Mouse (Mus musculus) G1E (cell line): ENCODE data around the gene Rasl2-9. TPM values are rescaled to one million over a fixed set of nuclear protein-coding genes. Genes with fewer than 3 reads are reported as not detected.

ENCODE experiments used
- ATAC-seq: 2 replicates; pipeline ENCODE4 v1.8.0; 2016; ENCODE audit warnings: mild to moderate bottlenecking; ENCODE audit not compliant: insufficient number of reproducible peaks, poor library complexity, low FRiP score, severe bottlenecking; ENCODE audit errors: extremely low read depth
- DNase-seq: peaks from one replicate; pipeline ENCODE4 v3.0.0; 2012; ENCODE audit warnings: low spot score
- H3K27me3 ChIP-seq: 2 replicates; pipeline ENCODE4 v1.6.1; 2012; ENCODE audit warnings: mild to moderate bottlenecking, low read length, inconsistent platforms; ENCODE audit not compliant: insufficient read depth
- H3K36me3 ChIP-seq: replicated peaks from 2 replicates; pipeline ENCODE3; 2012; ENCODE audit warnings: mild to moderate bottlenecking, inconsistent platforms
- H3K4me1 ChIP-seq: 2 replicates; pipeline ENCODE4 v1.6.1; 2012; ENCODE audit warnings: low read depth, low read length, inconsistent platforms, mixed read lengths; ENCODE audit not compliant: insufficient read depth
- H3K4me3 ChIP-seq: 2 replicates; pipeline ENCODE4 v1.5.1; 2012; ENCODE audit warnings: low read depth, mild to moderate bottlenecking, inconsistent platforms, low read length, moderate library complexity, mixed read lengths
- H3K9me3 ChIP-seq: replicated peaks from 2 replicates; pipeline ENCODE4 v1.6.1; 2012; ENCODE audit warnings: inconsistent platforms
- CTCF ChIP-seq: IDR thresholded peaks from 2 replicates; pipeline ENCODE4 v1.5.1; 2012; ENCODE audit warnings: low read depth, low read length, inconsistent platforms, mixed read lengths
- GATA1 ChIP-seq: IDR thresholded peaks from 2 replicates; pipeline ENCODE4 v1.6.1; 2012; ENCODE audit warnings: borderline replicate concordance, low read length, inconsistent platforms, mixed read lengths
- GATA2 ChIP-seq: IDR thresholded peaks from 2 replicates; pipeline ENCODE4 v1.6.1; 2012; ENCODE audit warnings: low read depth, low read length, inconsistent platforms, borderline replicate concordance
- POLR2AphosphoS5 ChIP-seq: IDR thresholded peaks from 2 replicates; pipeline ENCODE4 v1.6.1; 2012; ENCODE audit warnings: low read depth, low read length, inconsistent platforms; ENCODE audit not compliant: insufficient replicate concordance
- TAL1 ChIP-seq: conservative IDR thresholded peaks from 2 replicates; pipeline ENCODE4 v1.6.1; 2012; ENCODE audit warnings: low read depth, low read length, inconsistent platforms, mixed read lengths
- polyA plus RNA-seq: library from polyadenylated mRNA; stranded (reverse); fragments of >175 nt; gene quantifications from 2 replicates; pipeline ENCODE4 v1.2.3, GENCODE M21; 2012
- total RNA-seq, 2 experiments: library from RNA; stranded (forward) in 1 of 2; stranded (reverse) in 1 of 2; fragments of 200-1000 nt in 1 of 2; fragments of >200 nt in 1 of 2; fragmentation: Nextera tagmentation in 1 of 2; gene quantifications; 2 replicates each; pipeline ENCODE4 v1.2.3; 2014 to 2017

Rasl2-9 gene
- total and polyA plus RNA-seq, 3 experiments: 0.42 to 4.0 (median 2.0) TPM

DNA sequence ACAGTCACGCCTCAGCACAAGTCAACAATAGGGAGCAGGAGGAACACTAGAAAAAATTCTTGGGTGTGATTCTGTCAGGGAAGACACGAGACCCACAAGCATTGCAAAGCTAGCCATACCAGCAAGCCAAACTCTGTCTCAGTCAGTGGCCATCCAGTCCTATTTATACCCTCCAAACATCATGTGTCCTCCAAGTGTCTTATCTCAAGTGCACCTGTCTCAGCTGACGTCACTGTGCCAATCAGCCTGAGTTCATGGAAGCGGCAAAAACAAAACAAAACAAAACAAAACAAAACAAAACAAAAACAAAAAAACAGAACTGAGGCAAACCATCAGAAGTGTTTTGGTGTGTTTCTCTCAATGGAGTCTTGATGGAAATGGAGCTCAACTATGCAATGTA is 17.5 kb downstream of the Rasl2-9 start:
- Histone ChIP-seq H3K27me3 (peaks cover 7% of the 10 kb centered on the region), H3K36me3 (no peaks in the 10 kb centered on the region), H3K4me3 (no peak overlapping the region), H3K4me1 (peaks cover 3% of the 10 kb centered on the region), H3K9me3 (no peaks in the 10 kb centered on the region)
- no peak for TF ChIP-seq TAL1
- TF ChIP-seq POLR2AphosphoS5: no peak
- TF ChIP-seq CTCF: no peak
- no peak for TF ChIP-seq GATA2
- TF ChIP-seq GATA1: no peak
- DNase-seq: no peak
- no peak for ATAC-seq

DNA sequence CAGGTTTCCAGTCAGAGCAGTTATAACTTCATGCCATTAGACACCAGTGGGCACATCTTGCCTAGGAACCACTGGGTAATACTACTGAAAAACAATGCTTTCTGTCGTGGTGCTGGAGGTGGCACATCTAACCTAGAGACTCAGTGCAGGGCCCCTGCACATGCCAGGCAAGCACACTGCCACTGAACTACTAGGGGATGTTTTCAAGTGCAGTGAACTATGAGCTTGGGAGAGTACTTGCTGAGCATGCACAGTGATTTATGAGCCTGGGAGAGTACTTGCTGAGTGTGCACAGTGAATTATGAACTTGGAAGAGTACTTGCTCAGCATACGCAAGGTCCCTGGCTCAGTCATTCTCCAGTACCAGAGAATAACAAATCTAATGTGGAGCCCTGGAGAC is 23.2 kb downstream of the Rasl2-9 start:
- DNase-seq (no peak), ATAC-seq (no peak)
- Histone ChIP-seq H3K36me3 (peaks cover 30% of the 10 kb centered on the region), H3K27me3 (no peaks in the 10 kb centered on the region), H3K4me3 (no peak overlapping the region), H3K9me3 (no peaks in the 10 kb centered on the region), H3K4me1 (peaks cover 42% of the 10 kb centered on the region)
- TF ChIP-seq GATA1: no peak
- no peak for TF ChIP-seq TAL1
- no peak for TF ChIP-seq POLR2AphosphoS5
- no peak for TF ChIP-seq GATA2
- TF ChIP-seq CTCF: no peak

DNA sequence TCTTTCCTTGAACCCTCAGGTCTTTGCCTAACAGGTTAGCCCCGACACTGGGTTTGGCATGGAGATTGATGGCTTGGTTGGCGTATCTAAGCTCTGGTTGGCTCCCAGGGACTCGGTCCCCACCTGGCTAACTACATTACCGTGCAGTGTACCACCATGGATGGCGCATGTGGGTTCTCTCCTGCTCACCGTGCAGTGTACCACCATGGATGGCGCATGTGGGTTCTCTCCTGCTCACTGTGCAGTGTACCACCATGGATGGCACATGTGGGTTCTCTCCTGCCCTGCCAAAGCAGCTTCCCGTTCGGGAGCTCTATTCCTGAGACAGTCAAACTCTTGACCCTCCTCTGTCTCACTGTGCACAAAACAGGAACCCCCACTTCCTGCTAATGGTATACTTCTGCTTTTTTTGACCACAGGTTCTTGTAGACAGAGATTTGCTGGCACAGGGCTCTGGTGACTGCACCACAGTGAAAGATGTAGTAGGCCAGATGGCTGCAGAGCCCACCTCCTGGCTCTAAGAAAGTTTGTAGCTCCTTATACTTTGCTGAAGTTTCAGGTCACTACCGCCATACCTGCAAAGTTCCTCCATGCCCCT is 24.6 kb downstream of the Rasl2-9 start:
- Histone ChIP-seq H3K36me3 (peaks cover 44% of the 10 kb centered on the region), H3K9me3 (no peaks in the 10 kb centered on the region), H3K4me3 (peak overlapping the region; percentile 51; the same call in 1 of the 2 replicates), H3K4me1 (peaks cover 50% of the 10 kb centered on the region), H3K27me3 (no peaks in the 10 kb centered on the region)
- DNase-seq: peak; percentile 71
- TF ChIP-seq TAL1 (no peak), GATA2 (no peak), GATA1 (no peak), POLR2AphosphoS5 (no peak), CTCF (no peak)
- peak; percentile 84 for ATAC-seq

DNA sequence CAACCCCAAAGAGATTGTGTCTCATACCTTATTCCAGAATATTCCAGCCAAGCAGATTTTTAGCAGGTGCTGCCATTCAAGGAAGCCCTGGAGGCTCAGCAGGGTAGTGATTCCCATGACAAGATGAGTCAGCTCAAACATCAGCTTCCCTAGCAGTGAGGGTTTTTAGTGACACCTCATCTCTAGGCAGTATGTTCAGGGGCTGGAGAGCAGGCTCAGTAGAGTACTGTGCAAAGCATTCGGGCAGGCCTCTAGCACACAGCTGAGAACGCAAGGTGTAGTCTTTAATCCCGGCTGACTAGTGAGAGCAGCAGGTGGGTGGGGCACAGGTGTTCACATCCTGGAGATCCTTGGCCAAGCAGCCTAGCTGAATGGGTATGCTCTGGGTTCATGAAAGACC is 26.0 kb downstream of the Rasl2-9 start:
- H3K36me3 ChIP-seq: peaks cover 57% of the 10 kb centered on the region
- TF ChIP-seq CTCF (no peak), TAL1 (no peak), GATA2 (no peak), POLR2AphosphoS5 (no peak), GATA1 (no peak)

DNA sequence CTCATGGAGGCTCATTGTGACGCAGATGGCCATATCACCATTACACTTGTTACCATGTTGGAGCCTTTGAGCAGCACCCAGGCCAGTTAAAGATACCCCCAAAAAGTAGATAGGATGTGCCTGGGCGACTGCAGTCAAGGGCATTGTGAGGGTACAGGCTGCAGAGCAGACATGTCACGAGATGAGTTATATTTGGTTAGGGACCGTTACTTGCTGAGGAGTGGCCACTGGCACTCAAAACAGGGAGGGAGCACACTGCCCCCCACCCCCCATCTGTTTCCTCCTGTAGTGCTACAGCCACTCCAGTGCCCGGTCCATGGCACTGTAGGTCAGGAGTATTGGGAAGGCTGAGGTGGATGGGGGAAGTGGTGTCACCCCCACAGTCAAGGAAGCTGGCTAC is 27.0 kb downstream of the Rasl2-9 start:
- H3K36me3 ChIP-seq: peaks cover 68% of the 10 kb centered on the region
- ATAC-seq: no peak
- TF ChIP-seq POLR2AphosphoS5: no peak
- TF ChIP-seq TAL1: no peak
- no peak for TF ChIP-seq GATA2
- TF ChIP-seq GATA1: no peak
- TF ChIP-seq CTCF: no peak

More for the DNA sequence above, 26.0 kb downstream of the Rasl2-9 start:
- DNase-seq: no peak
- Histone ChIP-seq H3K4me1 (peaks cover 57% of the 10 kb centered on the region), H3K4me3 (no peak overlapping the region), H3K27me3 (no peaks in the 10 kb centered on the region), H3K9me3 (no peaks in the 10 kb centered on the region)
- ATAC-seq: 0 out of 2 replicates have a peak, but pooled peaks have one; percentile 24

DNA sequence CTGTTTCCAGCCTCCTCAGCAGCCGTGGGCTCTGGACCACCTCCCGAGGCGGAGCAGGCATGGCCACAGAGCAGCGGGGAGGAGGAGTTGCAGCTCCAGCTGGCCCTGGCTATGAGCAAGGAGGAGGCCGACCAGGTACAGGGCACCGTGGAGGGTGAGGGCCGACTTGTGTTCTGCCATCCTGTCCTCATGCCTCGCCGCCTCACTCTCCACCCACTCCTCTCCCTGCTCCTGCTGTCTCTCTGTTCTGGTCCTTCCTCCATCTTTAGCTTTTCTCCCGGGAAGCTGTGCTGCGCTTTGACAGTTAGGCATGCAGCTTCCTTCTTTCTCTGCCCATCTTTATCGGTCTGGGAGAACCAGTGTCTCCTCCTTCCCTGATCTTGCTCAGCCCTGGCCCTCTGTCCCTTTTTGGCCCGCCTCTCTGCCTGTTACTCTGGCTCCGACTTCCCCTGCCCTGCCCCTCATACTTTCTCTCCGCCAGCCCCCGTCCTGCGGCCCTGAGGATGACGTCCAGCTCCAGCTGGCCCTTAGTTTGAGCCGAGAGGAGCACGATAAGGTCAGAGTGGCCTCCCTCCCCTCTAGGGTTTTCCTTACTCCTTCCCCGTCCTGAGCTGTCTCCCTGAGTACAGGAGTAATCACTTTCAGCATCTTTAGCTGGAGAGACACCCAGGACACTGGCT is 32.8 kb downstream of the Rasl2-9 start:
- DNase-seq: no peak
- no peaks in the 10 kb centered on the region for H3K27me3 ChIP-seq
- peaks cover 65% of the 10 kb centered on the region for H3K4me1 ChIP-seq
- no peak overlapping the region for H3K4me3 ChIP-seq
- H3K36me3 ChIP-seq: peaks cover 99% of the 10 kb centered on the region
- TF ChIP-seq POLR2AphosphoS5: no peak
- TF ChIP-seq GATA1: no peak
- no peak for TF ChIP-seq GATA2
- TF ChIP-seq TAL1: no peak
- TF ChIP-seq CTCF: no peak
- no peaks in the 10 kb centered on the region for H3K9me3 ChIP-seq
- ATAC-seq: no peak

More for the DNA sequence above, 27.0 kb downstream of the Rasl2-9 start:
- Histone ChIP-seq H3K27me3 (no peaks in the 10 kb centered on the region), H3K4me1 (peaks cover 66% of the 10 kb centered on the region), H3K4me3 (no peak overlapping the region), H3K9me3 (no peaks in the 10 kb centered on the region)
- DNase-seq: no peak
